Mouse (Mus musculus) midbrain, embryonic 14.5 days (tissue): ENCODE results near the gene M1ap. TPM values are rescaled to one million over a fixed set of nuclear protein-coding genes. Genes with fewer than 3 reads are reported as not detected.

ENCODE experiments used
- ATAC-seq: fragments of 200-750 bp; cut with Nextera tagmentation; 2 replicates; pipeline ENCODE4 v1.8.0; 2017; ENCODE audit warnings: moderate number of reproducible peaks, moderate library complexity; ENCODE audit not compliant: low FRiP score, low TSS enrichment
- DNase-seq: peaks from one replicate; pipeline ENCODE4 v3.0.0-alpha.2; 2015
- H3K27ac ChIP-seq: fragments of 300-500 bp; sonication (generic); replicated peaks from 2 replicates; pipeline ENCODE4 v1.5.1; 2014; ENCODE audit warnings: mild to moderate bottlenecking, low read depth, low read length, moderate library complexity
- H3K27me3 ChIP-seq: fragments of 300-500 bp; sonication (generic); 2 replicates; pipeline ENCODE4 v1.6.1; 2014; ENCODE audit warnings: low read length, control low read depth, mixed read lengths; ENCODE audit not compliant: control insufficient read depth, insufficient read depth
- H3K36me3 ChIP-seq: fragments of 300-500 bp; sonication (generic); 2 replicates; pipeline ENCODE4 v1.6.1; 2014; ENCODE audit warnings: low read length, control low read depth; ENCODE audit not compliant: control insufficient read depth, insufficient read depth
- H3K4me1 ChIP-seq: fragments of 300-500 bp; sonication (generic); 2 replicates; pipeline ENCODE4 v1.6.1; 2014; ENCODE audit warnings: mild to moderate bottlenecking, antibody characterized with exemption, low read length, control low read depth; ENCODE audit not compliant: control insufficient read depth, insufficient read depth
- H3K4me2 ChIP-seq: fragments of 300-500 bp; sonication (generic); 2 replicates; pipeline ENCODE4 v1.6.1; 2014; ENCODE audit warnings: mild to moderate bottlenecking, low read length, moderate library complexity
- H3K4me3 ChIP-seq: fragments of 300-500 bp; sonication (generic); replicated peaks from 2 replicates; pipeline ENCODE4 v1.5.1; 2014; ENCODE audit warnings: low read depth, low read length
- H3K9ac ChIP-seq: fragments of 300-500 bp; sonication (generic); replicated peaks from 2 replicates; pipeline ENCODE4 v1.6.1; 2014; ENCODE audit warnings: mild to moderate bottlenecking, low read length, moderate library complexity
- H3K9me3 ChIP-seq: fragments of 300-500 bp; sonication (generic); 2 replicates; pipeline ENCODE4 v1.6.1; 2016; ENCODE audit warnings: low read length, control low read depth, mixed read lengths; ENCODE audit not compliant: control insufficient read depth
- WGBS: fragments of 180-500 bp; shearing (Covaris S2); extraction: QIAGEN DNeasy Blood & Tissue Kit; methylation state at CpG from one replicate; pipeline ENCODE4 v1.1.7; 2014; 5-methylcytosine and 5-hydroxymethylcytosine counted together
- polyA plus RNA-seq: library from polyadenylated mRNA; unstranded; fragments of >200 nt; fragmentation: Nextera tagmentation; extraction: Ambion mirVana; gene quantifications from 2 replicates; pipeline ENCODE4 v1.2.1, GENCODE M21; 2014

M1ap gene
- polyA plus RNA-seq, 1 experiment from 2014 or later = 0.28 TPM

GRCm38 (mm10) chr6:82925005-82925404 lies 21.7 kb upstream of the M1ap start:
- no peak overlapping the region for H3K9ac ChIP-seq
- no peaks in the 10 kb centered on the region for H3K9me3 ChIP-seq
- peaks cover 19% of the 10 kb centered on the region for H3K36me3 ChIP-seq
- DNase-seq (no peak), ATAC-seq (no peak)
- H3K4me1 ChIP-seq = no peaks in the 10 kb centered on the region
- WGBS = 66% methylated on average over 3 of the region's 3 CpGs
- H3K27me3 ChIP-seq = no peaks in the 10 kb centered on the region
- no peak overlapping the region for H3K4me3 ChIP-seq
- no peak overlapping the region for H3K4me2 ChIP-seq
- H3K27ac ChIP-seq = no peak overlapping the region

GRCm38 (mm10) chr6:82926106-82926505 lies 20.6 kb upstream of the M1ap start:
- H3K27me3 ChIP-seq = no peaks in the 10 kb centered on the region
- no peak overlapping the region for H3K4me3 ChIP-seq
- 89% methylated on average over 10 of the region's 10 CpGs for WGBS
- H3K27ac ChIP-seq = no peak overlapping the region
- H3K4me1 ChIP-seq = no peaks in the 10 kb centered on the region
- DNase-seq (no peak), ATAC-seq (no peak)
- no peak overlapping the region for H3K9ac ChIP-seq
- H3K4me2 ChIP-seq = no peak overlapping the region
- no peaks in the 10 kb centered on the region for H3K9me3 ChIP-seq
- peaks cover 28% of the 10 kb centered on the region for H3K36me3 ChIP-seq

DNA sequence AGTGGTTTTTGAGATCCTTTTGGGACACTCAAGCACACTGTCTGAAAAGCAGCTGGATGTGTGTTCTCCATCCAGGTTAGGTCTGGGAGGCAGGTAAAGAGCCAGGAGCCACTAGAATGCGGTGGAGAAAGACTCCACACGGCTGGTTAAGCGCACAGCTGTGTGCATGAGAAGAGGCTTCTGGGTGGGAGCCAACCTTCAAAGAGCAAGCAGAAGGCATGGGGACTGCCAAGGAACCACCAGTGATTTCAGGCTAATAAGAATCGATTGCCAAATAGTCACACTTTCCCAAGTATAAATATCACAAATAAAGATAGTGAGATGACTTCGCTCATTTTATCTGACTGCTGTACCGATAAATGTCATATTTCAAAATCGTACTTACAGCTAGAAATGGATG lies 20.2 kb upstream of the M1ap start:
- H3K36me3 ChIP-seq = peaks cover 31% of the 10 kb centered on the region
- DNase-seq = no peak
- no peaks in the 10 kb centered on the region for H3K9me3 ChIP-seq
- ATAC-seq = no peak
- no peak overlapping the region for H3K27ac ChIP-seq
- 89% methylated on average over 7 of the region's 7 CpGs for WGBS
- no peaks in the 10 kb centered on the region for H3K4me1 ChIP-seq
- no peak overlapping the region for H3K9ac ChIP-seq
- H3K4me3 ChIP-seq = no peak overlapping the region
- H3K4me2 ChIP-seq = no peak overlapping the region
- no peaks in the 10 kb centered on the region for H3K27me3 ChIP-seq

DNA sequence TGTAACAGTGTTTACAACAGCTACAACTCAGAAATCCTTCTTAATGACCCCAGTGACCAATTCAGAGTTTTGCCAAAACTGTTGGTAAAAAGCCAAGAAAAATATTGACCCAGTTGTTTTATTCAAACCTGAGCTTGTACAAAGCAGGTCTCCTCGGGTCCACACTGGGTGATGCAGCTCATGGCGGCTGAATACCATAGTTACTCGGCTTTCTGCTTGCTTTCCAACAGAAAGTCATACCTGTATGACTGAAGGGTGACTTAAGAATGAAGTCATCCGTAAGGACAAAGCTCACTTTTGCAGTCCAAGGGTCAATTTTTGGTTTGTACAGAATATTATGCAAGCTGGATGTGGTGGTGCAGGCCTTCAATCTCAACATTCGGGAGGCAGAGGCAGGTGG lies 19.1 kb upstream of the M1ap start:
- Histone ChIP-seq H3K4me1 (no peaks in the 10 kb centered on the region), H3K4me3 (no peak overlapping the region), H3K9me3 (no peaks in the 10 kb centered on the region), H3K4me2 (no peak overlapping the region), H3K27ac (no peak overlapping the region), H3K9ac (no peak overlapping the region), H3K36me3 (peaks cover 35% of the 10 kb centered on the region), H3K27me3 (no peaks in the 10 kb centered on the region)
- 84% methylated on average over 5 of the region's 5 CpGs for WGBS
- no peak for ATAC-seq
- DNase-seq = no peak

- Histone ChIP-seq H3K9ac (no peak overlapping the region), H3K9me3 (no peaks in the 10 kb centered on the region), H3K4me2 (no peak overlapping the region), H3K4me1 (0 out of 2 replicates have a peak, but pooled peaks cover 3% of the 10 kb centered on the region), H3K27ac (no peak overlapping the region), H3K27me3 (no peaks in the 10 kb centered on the region), H3K36me3 (peaks cover 32% of the 10 kb centered on the region), H3K4me3 (no peak overlapping the region)
- ATAC-seq = no peak
- DNase-seq = no peak
- 96% methylated on average over 3 of the region's 3 CpGs for WGBS
These were observed 12.0 kb upstream of the M1ap start for GRCm38 (mm10) chr6:82934616-82935230.

DNA sequence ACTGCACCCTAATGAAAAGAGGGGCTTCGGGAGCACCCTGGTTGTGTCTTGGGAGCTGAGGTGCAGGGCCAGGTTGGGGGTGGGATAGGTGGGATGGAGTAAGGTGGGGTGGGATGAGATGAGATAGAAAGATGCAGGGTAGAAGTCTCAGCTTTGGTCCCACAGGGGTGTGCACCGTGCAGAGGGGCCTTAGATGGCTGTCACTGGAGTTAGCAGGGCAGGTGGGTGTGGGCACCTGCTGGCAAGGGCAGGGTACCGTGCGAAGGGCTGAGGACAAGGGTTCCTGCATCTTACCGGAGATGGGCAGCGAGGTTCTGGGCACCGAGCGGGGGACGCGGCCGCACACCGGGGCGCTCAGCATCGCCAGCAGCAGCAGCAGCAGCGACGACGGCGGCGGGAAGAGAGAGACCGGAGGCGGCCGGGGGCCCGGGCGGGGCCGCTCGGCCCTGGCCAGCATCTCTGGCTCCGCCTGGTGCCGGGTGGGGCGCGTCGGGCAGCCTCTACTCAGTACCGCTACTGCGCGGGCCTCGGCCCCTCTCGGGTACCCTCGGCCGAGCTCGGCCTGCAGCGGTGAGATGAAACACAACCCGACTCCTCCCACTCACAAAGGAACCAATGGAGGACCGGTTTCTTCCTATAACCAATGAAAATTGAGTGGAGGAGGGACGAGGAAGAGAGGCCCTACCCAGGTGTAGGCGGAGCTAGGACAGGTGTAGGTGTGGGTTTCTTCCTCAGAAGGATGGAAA lies 7.4 kb upstream of the M1ap start, which contains the start of gene Sema4f:
TSS of gene Sema4f (minus strand) at position 603 of the 746 bp plus-strand sequence.
- Histone ChIP-seq H3K9me3 (no peaks in the 10 kb centered on the region), H3K9ac (peak within 1 kb of the TSS; percentile 95), H3K4me1 (0 out of 2 replicates have a peak, but pooled peaks cover 3% of the 10 kb centered on the region), H3K36me3 (peaks cover 10% of the 10 kb centered on the region; the same call in 1 of the 2 replicates), H3K27ac (peak within 1 kb of the TSS; percentile 60; the same call in 1 of the 2 replicates), H3K4me3 (peak within 1 kb of the TSS; percentile 78), H3K27me3 (no peaks in the 10 kb centered on the region), H3K4me2 (peak within 1 kb of the TSS; percentile 73)
- ATAC-seq (peak; percentile 98), DNase-seq (peak; percentile 94)
- 2% methylated on average over 44 of the region's 44 CpGs for WGBS

GRCm38 (mm10) chr6:82940765-82941164 lies 5.9 kb upstream of the M1ap start:
- H3K27me3 ChIP-seq = no peaks in the 10 kb centered on the region
- 0 out of 2 replicates have a peak, but pooled peaks cover 3% of the 10 kb centered on the region for H3K4me1 ChIP-seq
- no peak for ATAC-seq
- H3K4me2 ChIP-seq = no peak overlapping the region
- H3K9me3 ChIP-seq = no peaks in the 10 kb centered on the region
- H3K27ac ChIP-seq = no peak overlapping the region
- H3K4me3 ChIP-seq = no peak overlapping the region
- no peak overlapping the region for H3K9ac ChIP-seq
- DNase-seq = no peak
- WGBS = 82% methylated on average over 3 of the region's 3 CpGs
- H3K36me3 ChIP-seq = no peaks in the 10 kb centered on the region

DNA sequence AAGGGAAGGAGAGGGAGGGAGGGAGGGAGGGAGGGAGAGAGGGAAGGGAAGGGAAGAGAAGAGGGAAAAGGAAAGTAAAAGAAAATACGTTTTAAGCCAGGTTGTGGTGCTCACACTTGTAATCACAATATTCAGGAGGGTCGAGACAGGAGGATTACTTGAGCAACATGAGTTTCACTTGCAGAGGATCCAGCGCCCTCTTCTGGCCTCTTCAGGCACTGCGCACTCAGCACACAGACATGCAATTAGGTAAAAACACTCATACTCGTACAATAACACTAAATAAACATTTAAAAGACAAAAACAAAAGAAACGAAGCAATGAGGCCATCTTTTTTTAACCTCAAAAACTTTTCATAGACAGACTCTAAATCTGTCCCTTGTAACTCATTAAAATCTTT lies 952 bp upstream of the M1ap start:
- DNase-seq (peak; percentile 24), ATAC-seq (no peak)
- H3K9me3 ChIP-seq = no peaks in the 10 kb centered on the region
- no peak overlapping the region for H3K9ac ChIP-seq
- H3K36me3 ChIP-seq = no peaks in the 10 kb centered on the region
- no peak overlapping the region for H3K27ac ChIP-seq
- H3K4me2 ChIP-seq = no peak overlapping the region
- H3K4me1 ChIP-seq = no peaks in the 10 kb centered on the region
- 51% methylated on average over 6 of the region's 6 CpGs for WGBS
- no peaks in the 10 kb centered on the region for H3K27me3 ChIP-seq
- H3K4me3 ChIP-seq = no peak overlapping the region
